Mouse (Mus musculus) neural tube, embryonic 14.5 days (tissue): Measurements from ENCODE around the gene Pgpep1. TPM values are rescaled to one million over a fixed set of nuclear protein-coding genes. Genes with fewer than 3 reads are reported as not detected.

Source experiments
- ATAC-seq: fragments of 200-750 bp; cut with Nextera tagmentation; 2 replicates; pipeline ENCODE4 v1.8.0; 2017; ENCODE audit warnings: low read depth, mild to moderate bottlenecking, moderate TSS enrichment, moderate library complexity
- H3K27ac ChIP-seq: fragments of 300-500 bp; sonication (generic); 2 replicates; pipeline ENCODE4 v1.5.1; 2014; ENCODE audit warnings: low read depth, mild to moderate bottlenecking, control low read depth, low read length, moderate library complexity, mixed read lengths
- H3K27me3 ChIP-seq: fragments of 300-500 bp; sonication (generic); 2 replicates; pipeline ENCODE4 v1.6.1; 2014; ENCODE audit warnings: low read length; ENCODE audit not compliant: control insufficient read depth, insufficient read depth
- H3K36me3 ChIP-seq: fragments of 300-500 bp; sonication (generic); 2 replicates; pipeline ENCODE4 v1.6.1; 2014; ENCODE audit warnings: low read length, mixed read lengths; ENCODE audit not compliant: control insufficient read depth, insufficient read depth
- H3K4me1 ChIP-seq: fragments of 300-500 bp; sonication (generic); 2 replicates; pipeline ENCODE4 v1.6.1; 2014; ENCODE audit warnings: low read length; ENCODE audit not compliant: control insufficient read depth, insufficient read depth
- H3K4me2 ChIP-seq: fragments of 300-500 bp; sonication (generic); 2 replicates; pipeline ENCODE4 v1.6.1; 2014; ENCODE audit warnings: mild to moderate bottlenecking, low read depth, low read length, control low read depth
- H3K4me3 ChIP-seq: fragments of 300-500 bp; sonication (generic); 2 replicates; pipeline ENCODE4 v1.5.1; 2014; ENCODE audit warnings: low read depth, low read length, control low read depth, mixed read lengths
- H3K9ac ChIP-seq: fragments of 300-500 bp; sonication (generic); replicated peaks from 2 replicates; pipeline ENCODE4 v1.6.1; 2014; ENCODE audit warnings: low read depth, mild to moderate bottlenecking, control low read depth, low read length, mixed read lengths
- H3K9me3 ChIP-seq: fragments of 300-500 bp; sonication (generic); 2 replicates; pipeline ENCODE4 v1.6.1; 2016; ENCODE audit warnings: low read length; ENCODE audit not compliant: control insufficient read depth
- WGBS: fragments of 180-500 bp; shearing (Covaris S2); extraction: QIAGEN DNeasy Blood & Tissue Kit; methylation state at CpG from one replicate; pipeline ENCODE4 v1.1.7; 2014; 5-methylcytosine and 5-hydroxymethylcytosine counted together
- polyA plus RNA-seq: library from polyadenylated mRNA; unstranded; fragments of >200 nt; fragmentation: Nextera tagmentation; extraction: Ambion mirVana; gene quantifications from 2 replicates; pipeline ENCODE4 v1.2.1, GENCODE M21; 2014

The Pgpep1 gene
- polyA plus RNA-seq, 1 experiment from 2014 or later = 85.2 TPM

DNA sequence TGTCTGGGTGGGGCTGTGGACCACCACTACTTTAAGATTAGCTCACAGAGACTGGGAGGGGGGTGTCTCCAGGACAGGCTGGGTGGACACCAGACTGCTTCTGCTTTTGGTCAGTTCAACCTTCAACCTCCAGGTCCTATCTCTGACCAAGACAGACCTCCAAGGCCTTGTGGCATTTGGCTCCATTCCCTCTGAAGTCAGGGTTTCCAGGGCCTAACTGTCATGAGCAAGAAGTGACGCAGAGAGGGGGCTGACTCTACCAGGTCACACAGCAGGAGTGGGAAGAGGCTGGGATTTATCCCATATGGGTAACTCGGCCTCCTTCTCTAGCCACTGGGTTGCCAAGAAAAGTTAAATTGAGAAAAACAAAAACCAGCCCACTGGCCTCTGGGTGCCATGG lies 2.4 kb downstream of the Pgpep1 start:
- Histone ChIP-seq H3K4me2 (peak overlapping the region; percentile 91), H3K4me1 (peaks cover 17% of the 10 kb centered on the region; the same call in 1 of the 2 replicates), H3K27ac (peak overlapping the region; percentile 80), H3K36me3 (no peaks in the 10 kb centered on the region), H3K4me3 (peak overlapping the region; percentile 73), H3K9me3 (no peaks in the 10 kb centered on the region), H3K9ac (no peak overlapping the region; the same call in 1 of the 2 replicates), H3K27me3 (no peaks in the 10 kb centered on the region)
- WGBS = 39% methylated on average over 2 of the region's 2 CpGs
- ATAC-seq = no peak

DNA sequence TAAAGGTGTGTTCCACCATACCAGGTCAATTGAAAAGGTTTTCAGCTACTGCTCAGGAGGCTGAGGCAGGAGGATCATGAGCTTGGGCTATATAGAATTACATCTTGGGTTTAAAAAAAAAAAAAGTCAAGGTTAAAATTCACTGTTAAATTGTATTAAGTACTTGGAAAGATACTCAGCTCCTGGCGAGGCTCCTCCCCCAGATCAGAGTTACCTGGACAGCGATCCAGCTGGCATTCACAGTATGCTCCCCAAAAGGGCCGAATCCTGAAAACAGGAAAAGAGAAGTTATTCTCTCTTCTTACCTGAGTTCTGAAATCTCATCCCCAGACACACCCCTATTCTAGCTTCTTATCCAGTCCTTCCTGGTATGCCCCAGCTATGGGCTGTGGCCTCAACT lies 3.0 kb downstream of the Pgpep1 start:
- peaks cover 17% of the 10 kb centered on the region; the same call in 1 of the 2 replicates for H3K4me1 ChIP-seq
- 88% methylated on average over 3 of the region's 3 CpGs for WGBS
- no peaks in the 10 kb centered on the region for H3K36me3 ChIP-seq
- no peaks in the 10 kb centered on the region for H3K27me3 ChIP-seq
- H3K4me3 ChIP-seq = peak overlapping the region; percentile 73
- H3K9ac ChIP-seq = no peak overlapping the region
- no peak for ATAC-seq
- H3K4me2 ChIP-seq = peak overlapping the region; percentile 91
- no peaks in the 10 kb centered on the region for H3K9me3 ChIP-seq
- peak overlapping the region; percentile 80 for H3K27ac ChIP-seq

DNA sequence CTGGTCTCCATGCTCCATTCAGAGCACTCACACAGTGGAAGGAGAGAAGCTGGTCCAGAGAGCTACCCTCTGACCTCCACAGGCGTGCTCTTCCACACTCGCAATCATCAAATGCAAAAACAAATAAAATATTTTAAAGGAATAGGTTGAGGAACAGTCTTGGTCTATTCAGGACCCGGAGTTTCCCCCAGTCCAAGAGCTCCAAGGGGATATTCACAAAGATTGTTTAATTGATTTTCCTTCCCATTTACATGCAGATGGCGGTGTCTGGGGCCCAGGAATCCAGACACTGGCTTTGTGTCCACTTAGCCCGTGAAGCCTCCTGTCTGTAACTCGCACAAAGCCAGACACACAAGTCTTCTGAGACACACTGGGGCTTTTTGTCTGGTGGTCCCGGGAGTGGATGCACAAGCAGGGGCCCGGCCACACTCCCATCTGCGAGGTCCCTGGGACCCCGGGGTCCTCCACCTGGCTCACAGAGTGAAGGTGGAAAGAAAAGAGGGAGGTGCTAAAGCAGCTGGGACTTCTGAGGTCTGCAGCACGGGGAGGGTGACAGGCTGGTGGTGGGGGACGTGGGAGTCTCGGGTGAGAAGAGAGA lies 3.9 kb downstream of the Pgpep1 start:
- H3K4me3 ChIP-seq = no peak overlapping the region
- peak overlapping the region; percentile 80 for H3K27ac ChIP-seq
- H3K36me3 ChIP-seq = no peaks in the 10 kb centered on the region
- peak; percentile 23 for ATAC-seq
- no peak overlapping the region; the same call in 1 of the 2 replicates for H3K4me2 ChIP-seq
- H3K9me3 ChIP-seq = no peaks in the 10 kb centered on the region
- H3K27me3 ChIP-seq = no peaks in the 10 kb centered on the region
- peaks cover 17% of the 10 kb centered on the region; the same call in 1 of the 2 replicates for H3K4me1 ChIP-seq
- peak overlapping the region; percentile 11; the same call in 1 of the 2 replicates for H3K9ac ChIP-seq
- WGBS = 11% methylated on average over 13 of the region's 13 CpGs

DNA sequence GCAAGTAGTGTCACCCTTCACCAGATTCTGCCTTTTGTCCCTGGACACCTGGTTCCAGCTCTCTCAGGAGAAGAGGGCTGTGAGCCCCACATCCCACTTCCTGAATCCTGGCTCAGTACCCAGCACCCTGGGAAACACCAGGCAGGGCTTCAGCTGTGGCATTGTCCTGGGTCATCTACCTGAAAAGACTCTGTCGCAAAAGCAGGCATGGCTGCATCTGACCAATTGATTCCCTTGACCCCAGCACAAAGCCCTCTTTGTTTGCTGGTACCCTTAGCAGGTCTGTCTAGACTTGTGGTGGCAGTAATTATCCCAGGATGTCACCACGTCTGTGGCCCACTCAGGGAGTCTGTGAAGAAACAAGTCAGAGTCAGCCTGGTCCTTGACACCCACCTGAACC lies 4.7 kb downstream of the Pgpep1 start:
- 21% methylated on average over 2 of the region's 2 CpGs for WGBS
- Histone ChIP-seq H3K4me3 (no peak overlapping the region), H3K27ac (peak overlapping the region; percentile 80), H3K4me1 (peaks cover 17% of the 10 kb centered on the region; the same call in 1 of the 2 replicates), H3K27me3 (no peaks in the 10 kb centered on the region), H3K36me3 (no peaks in the 10 kb centered on the region), H3K9me3 (no peaks in the 10 kb centered on the region), H3K4me2 (no peak overlapping the region), H3K9ac (no peak overlapping the region)
- ATAC-seq = no peak

DNA sequence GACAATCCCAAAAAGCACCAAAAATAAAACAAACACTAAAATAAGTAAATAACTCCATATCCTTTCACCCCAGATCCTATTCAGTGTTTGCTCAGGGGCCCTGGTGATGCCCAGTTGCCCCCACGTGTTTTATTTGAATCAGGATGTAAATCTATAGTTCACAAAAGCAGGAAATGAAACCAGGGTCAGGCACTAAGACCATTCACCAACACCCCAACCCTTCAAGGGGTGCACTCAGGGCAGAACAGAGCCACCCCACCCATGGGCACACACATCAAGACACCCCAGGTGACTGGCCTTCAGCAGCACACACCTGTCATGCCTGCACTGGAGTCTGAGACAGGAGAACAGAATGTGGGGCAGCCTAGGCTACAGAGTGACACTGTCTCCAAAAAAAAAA lies 6.1 kb downstream of the Pgpep1 start:
- H3K4me3 ChIP-seq = no peak overlapping the region
- WGBS = 76% methylated on average over 1 of the region's 1 CpGs
- peaks cover 20% of the 10 kb centered on the region for H3K4me1 ChIP-seq
- H3K27ac ChIP-seq = no peak overlapping the region
- ATAC-seq = no peak
- H3K4me2 ChIP-seq = no peak overlapping the region
- H3K27me3 ChIP-seq = no peaks in the 10 kb centered on the region
- no peaks in the 10 kb centered on the region for H3K36me3 ChIP-seq
- H3K9ac ChIP-seq = no peak overlapping the region
- H3K9me3 ChIP-seq = no peaks in the 10 kb centered on the region

DNA sequence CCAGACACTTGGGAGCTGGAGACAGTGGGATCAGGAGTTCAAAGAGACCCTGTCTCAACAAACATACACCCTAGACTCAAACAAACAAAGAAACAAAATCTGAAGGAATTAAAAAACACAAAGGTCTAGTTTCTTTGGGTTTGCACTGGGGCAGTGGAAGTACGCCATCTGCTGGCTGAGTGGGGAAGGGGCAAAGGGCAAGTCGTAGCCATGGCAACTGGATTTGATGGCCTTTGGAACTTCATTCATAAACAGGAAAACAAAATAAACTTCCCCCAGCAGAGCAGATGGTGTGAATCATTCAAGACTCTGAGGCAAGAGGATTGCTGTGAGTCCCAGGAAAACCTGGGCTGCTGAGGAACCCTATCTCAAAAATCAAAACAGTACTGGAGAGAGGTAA lies 7.0 kb downstream of the Pgpep1 start:
- peaks cover 18% of the 10 kb centered on the region for H3K4me1 ChIP-seq
- H3K9ac ChIP-seq = no peak overlapping the region
- WGBS = 36% methylated on average over 2 of the region's 2 CpGs

DNA sequence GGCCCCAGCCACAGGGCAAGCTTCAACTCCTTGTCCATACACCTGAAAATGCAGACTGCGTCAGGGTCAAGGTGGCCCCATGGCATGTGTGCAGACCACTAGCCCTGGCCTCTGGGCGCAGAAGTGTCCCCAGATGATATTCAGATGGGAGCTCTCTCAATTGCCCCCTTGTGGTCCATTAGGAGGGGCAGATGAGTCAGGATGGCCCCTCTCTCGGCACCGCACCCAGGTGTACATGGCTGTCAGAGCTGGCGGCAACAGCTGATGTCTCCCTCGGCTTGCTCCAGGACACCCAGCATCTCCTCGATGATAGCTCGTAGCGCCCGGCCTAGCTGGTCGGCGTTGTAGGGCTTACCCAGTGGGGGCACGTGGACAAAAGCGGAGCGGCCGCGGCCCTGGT lies 9.8 kb downstream of the Pgpep1 start:
- H3K27me3 ChIP-seq = no peaks in the 10 kb centered on the region
- no peak overlapping the region for H3K9ac ChIP-seq
- H3K27ac ChIP-seq = peak overlapping the region; percentile 55; the same call in 1 of the 2 replicates
- 90% methylated on average over 17 of the region's 17 CpGs for WGBS
- no peak for ATAC-seq
- H3K4me1 ChIP-seq = peaks cover 24% of the 10 kb centered on the region
- H3K4me3 ChIP-seq = no peak overlapping the region
- H3K36me3 ChIP-seq = 0 out of 2 replicates have a peak, but pooled peaks cover 4% of the 10 kb centered on the region
- no peak overlapping the region for H3K4me2 ChIP-seq
- no peaks in the 10 kb centered on the region for H3K9me3 ChIP-seq

More for the DNA sequence above, 7.0 kb downstream of the Pgpep1 start:
- Histone ChIP-seq H3K4me2 (no peak overlapping the region), H3K27me3 (no peaks in the 10 kb centered on the region), H3K36me3 (0 out of 2 replicates have a peak, but pooled peaks cover 4% of the 10 kb centered on the region), H3K27ac (no peak overlapping the region), H3K9me3 (no peaks in the 10 kb centered on the region), H3K4me3 (no peak overlapping the region)
- no peak for ATAC-seq

DNA sequence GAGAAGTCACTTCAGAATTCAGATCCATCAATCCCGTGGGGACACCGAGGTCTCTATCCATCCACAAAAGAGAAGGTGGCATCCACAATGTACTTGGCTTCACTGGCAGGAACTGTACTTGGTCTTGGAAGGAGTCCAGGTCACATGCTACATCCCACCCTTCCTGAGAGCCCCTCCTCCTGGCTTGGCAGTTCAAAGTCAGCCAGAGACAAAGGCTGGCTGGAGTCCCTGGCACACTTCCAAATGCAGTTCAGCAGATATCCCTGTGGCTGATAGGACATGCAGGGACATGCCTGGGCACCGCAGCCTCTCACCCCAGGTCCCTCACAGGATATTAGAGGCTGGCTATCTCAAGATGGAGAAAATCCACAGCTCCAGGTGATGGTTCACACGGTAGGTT lies 10.9 kb downstream of the Pgpep1 start:
- Histone ChIP-seq H3K36me3 (0 out of 2 replicates have a peak, but pooled peaks cover 4% of the 10 kb centered on the region), H3K27ac (peak overlapping the region; percentile 71), H3K4me2 (no peak overlapping the region), H3K4me3 (no peak overlapping the region), H3K4me1 (peaks cover 24% of the 10 kb centered on the region), H3K27me3 (no peaks in the 10 kb centered on the region), H3K9ac (no peak overlapping the region), H3K9me3 (no peaks in the 10 kb centered on the region)
- peak; percentile 74 for ATAC-seq
- 34% methylated on average over 4 of the region's 4 CpGs for WGBS

DNA sequence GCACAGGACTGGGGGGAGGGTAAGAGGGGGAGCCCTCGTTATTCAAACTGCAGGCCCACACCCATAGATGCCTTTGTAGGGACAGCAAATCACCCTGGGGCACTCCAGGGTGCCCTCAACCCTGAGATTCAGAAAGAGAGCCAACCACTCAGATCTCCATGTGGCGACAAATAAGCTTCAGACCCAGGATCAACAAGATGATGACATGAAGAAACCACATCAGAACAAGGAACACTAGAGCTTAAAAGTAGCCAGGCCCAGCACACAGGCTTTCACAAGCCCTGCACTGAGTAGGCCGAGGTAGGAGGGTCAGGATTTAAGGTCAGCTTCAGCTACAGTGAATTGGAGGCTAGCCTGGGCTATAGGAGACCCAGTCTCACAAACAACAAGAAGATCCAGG lies 11.3 kb downstream of the Pgpep1 start:
- Histone ChIP-seq H3K4me2 (no peak overlapping the region), H3K4me3 (no peak overlapping the region), H3K4me1 (peaks cover 24% of the 10 kb centered on the region), H3K27me3 (no peaks in the 10 kb centered on the region), H3K27ac (peak overlapping the region; percentile 71), H3K36me3 (0 out of 2 replicates have a peak, but pooled peaks cover 4% of the 10 kb centered on the region), H3K9me3 (no peaks in the 10 kb centered on the region), H3K9ac (0 out of 2 replicates have a peak overlapping the region, but pooled peaks have one; percentile 0)
- WGBS = 57% methylated on average over 3 of the region's 3 CpGs
- peak; percentile 12; the same call in 1 of the 2 replicates for ATAC-seq
